Mouse (Mus musculus) liver, embryonic 16.5 days (tissue): Measurements from ENCODE around the gene Gpsm1. TPM values are rescaled to one million over a fixed set of nuclear protein-coding genes. Genes with fewer than 3 reads are reported as not detected.
"Not testable (repeated sequence)": the region's sequence is repeated elsewhere in the genome, so short reads cannot be mapped to it uniquely, and the experiment has no call there.

Experiments
- ATAC-seq: fragments of 200-750 bp; cut with Nextera tagmentation; 2 replicates; pipeline ENCODE4 v1.8.0; 2017; ENCODE audit warnings: low read depth, mild to moderate bottlenecking, moderate number of reproducible peaks, moderate library complexity
- H3K27ac ChIP-seq: fragments of 300-500 bp; sonication (generic); 2 replicates; pipeline ENCODE4 v1.5.1; 2014; ENCODE audit warnings: mild to moderate bottlenecking, low read length
- H3K27me3 ChIP-seq: fragments of 300-500 bp; sonication (generic); 2 replicates; pipeline ENCODE4 v1.6.1; 2014; ENCODE audit warnings: low read depth, low read length, mixed read lengths; ENCODE audit not compliant: control insufficient read depth, insufficient read depth
- H3K36me3 ChIP-seq: fragments of 300-500 bp; sonication (generic); 2 replicates; pipeline ENCODE4 v1.6.1; 2014; ENCODE audit warnings: mild to moderate bottlenecking; ENCODE audit not compliant: control insufficient read depth, insufficient read depth
- H3K4me1 ChIP-seq: fragments of 300-500 bp; sonication (generic); 2 replicates; pipeline ENCODE4 v1.6.1; 2014; ENCODE audit warnings: low read depth, low read length, mixed read lengths; ENCODE audit not compliant: control insufficient read depth
- H3K4me2 ChIP-seq: fragments of 300-500 bp; sonication (generic); 2 replicates; pipeline ENCODE4 v1.6.1; 2014; ENCODE audit warnings: low read depth, low read length, mixed read lengths
- H3K4me3 ChIP-seq: fragments of 300-500 bp; sonication (generic); 2 replicates; pipeline ENCODE4 v1.5.1; 2014; ENCODE audit warnings: low read depth, mild to moderate bottlenecking, low read length
- H3K9ac ChIP-seq: fragments of 300-500 bp; sonication (generic); 2 replicates; pipeline ENCODE4 v1.6.1; 2014; ENCODE audit warnings: low read depth, low read length
- H3K9me3 ChIP-seq: fragments of 300-500 bp; sonication (generic); replicated peaks from 2 replicates; pipeline ENCODE4 v1.6.1; 2016; ENCODE audit warnings: low read length; ENCODE audit not compliant: control insufficient read depth
- WGBS: fragments of 180-500 bp; shearing (Covaris S2); extraction: QIAGEN DNeasy Blood & Tissue Kit; methylation state at CpG from one replicate; pipeline ENCODE4 v1.1.7; 2014; ENCODE audit not compliant: insufficient replicate concordance; 5-methylcytosine and 5-hydroxymethylcytosine counted together
- polyA plus RNA-seq: library from polyadenylated mRNA; unstranded; fragments of >200 nt; fragmentation: Nextera tagmentation; extraction: Ambion mirVana; gene quantifications from 2 replicates; pipeline ENCODE4 v1.2.1, GENCODE M21; 2015

The Gpsm1 gene
- polyA plus RNA-seq, 1 experiment from 2014 or later = 3.0 TPM

GRCm38 (mm10) chr2:26372396-26372795 lies 57.1 kb downstream of the Gpsm1 start:
- Histone ChIP-seq H3K27ac (no peak overlapping the region), H3K9ac (no peak overlapping the region), H3K9me3 (no peaks in the 10 kb centered on the region), H3K27me3 (no peaks in the 10 kb centered on the region), H3K4me1 (no peaks in the 10 kb centered on the region), H3K4me3 (no peak overlapping the region), H3K36me3 (peaks cover 37% of the 10 kb centered on the region), H3K4me2 (no peak overlapping the region)
- 87% methylated on average over 8 of the region's 8 CpGs for WGBS
- ATAC-seq = no peak

GRCm38 (mm10) chr2:26380131-26380771 lies 64.9 kb downstream of the Gpsm1 start, which contains the start of gene Snapc4:
Snapc4 (minus strand) TSS chr2:26380653.
- Histone ChIP-seq H3K36me3 (peaks cover 36% of the 10 kb centered on the region), H3K27ac (peak within 1 kb of the TSS; percentile 60)
- under 1% methylated on average over 38 of the region's 38 CpGs for WGBS

GRCm38 (mm10) chr2:26380871-26381270 lies 65.6 kb downstream of the Gpsm1 start:
- H3K27me3 ChIP-seq, H3K27ac ChIP-seq, ATAC-seq, H3K9me3 ChIP-seq, H3K4me1 ChIP-seq: not testable (repeated sequence)
- peak overlapping the region; percentile 88 for H3K4me3 ChIP-seq
- H3K4me2 ChIP-seq = peak overlapping the region; percentile 95
- H3K36me3 ChIP-seq = peaks cover 37% of the 10 kb centered on the region
- WGBS = 27% methylated on average over 5 of the region's 6 CpGs
- peak overlapping the region; percentile 81; the same call in 1 of the 2 replicates for H3K9ac ChIP-seq

More at GRCm38 (mm10) chr2:26380131-26380771, 64.9 kb downstream of the Gpsm1 start, which contains the start of gene Snapc4:
- Histone ChIP-seq H3K9ac (peak within 1 kb of the TSS; percentile 81), H3K9me3 (no peaks in the 10 kb centered on the region), H3K4me2 (peak within 1 kb of the TSS; percentile 95), H3K27me3 (no peaks in the 10 kb centered on the region), H3K4me3 (peak within 1 kb of the TSS; percentile 88), H3K4me1 (peaks cover 9% of the 10 kb centered on the region)
- ATAC-seq = peak; percentile 91

- H3K9ac ChIP-seq = no peak overlapping the region
- peaks cover 20% of the 10 kb centered on the region for H3K4me1 ChIP-seq
- H3K27me3 ChIP-seq = no peaks in the 10 kb centered on the region
- H3K4me2 ChIP-seq = no peak overlapping the region; the same call in 1 of the 2 replicates
- WGBS = 64% methylated on average over 3 of the region's 3 CpGs
- ATAC-seq = no peak
- peaks cover 55% of the 10 kb centered on the region for H3K36me3 ChIP-seq
- no peak overlapping the region for H3K27ac ChIP-seq
- no peak overlapping the region for H3K4me3 ChIP-seq
- H3K9me3 ChIP-seq = no peaks in the 10 kb centered on the region
Measured at GRCm38 (mm10) chr2:26387713-26388112, 72.4 kb downstream of the Gpsm1 start.

- H3K27ac ChIP-seq = peak overlapping the region; percentile 78
- peak; percentile 54 for ATAC-seq
- peaks cover 60% of the 10 kb centered on the region for H3K36me3 ChIP-seq
Measured at GRCm38 (mm10) chr2:26388682-26389153, 73.4 kb downstream of the Gpsm1 start.

GRCm38 (mm10) chr2:26389154-26389690 lies 73.9 kb downstream of the Gpsm1 start, which contains the start of the genes Entr1 and Pmpca:
Entr1 (minus strand) TSS chr2:26389316.
Pmpca (plus strand) TSS chr2:26389339.
- Histone ChIP-seq H3K9me3 (no peaks in the 10 kb centered on the region), H3K9ac (peak within 1 kb of the TSS; percentile 94), H3K4me1 (peaks cover 20% of the 10 kb centered on the region), H3K27me3 (no peaks in the 10 kb centered on the region), H3K27ac (peak within 1 kb of the TSS; percentile 78), H3K4me3 (peak within 1 kb of the TSS; percentile 94), H3K36me3 (peaks cover 60% of the 10 kb centered on the region), H3K4me2 (peak within 1 kb of the TSS; percentile 93)
- peak; percentile 92 for ATAC-seq
- WGBS = under 1% methylated on average over 60 of the region's 60 CpGs

More at GRCm38 (mm10) chr2:26388682-26389153, 73.4 kb downstream of the Gpsm1 start:
- Histone ChIP-seq H3K9ac (peak overlapping the region; percentile 94), H3K4me2 (peak overlapping the region; percentile 93), H3K4me1 (peaks cover 20% of the 10 kb centered on the region), H3K9me3 (no peaks in the 10 kb centered on the region), H3K27me3 (no peaks in the 10 kb centered on the region), H3K4me3 (peak overlapping the region; percentile 94)
- under 1% methylated on average over 45 of the region's 45 CpGs for WGBS

- 54% methylated on average over 3 of the region's 3 CpGs for WGBS
- Histone ChIP-seq H3K4me2 (0 out of 2 replicates have a peak overlapping the region, but pooled peaks have one; percentile 11), H3K9me3 (no peaks in the 10 kb centered on the region), H3K4me1 (peaks cover 20% of the 10 kb centered on the region), H3K27me3 (no peaks in the 10 kb centered on the region), H3K4me3 (no peak overlapping the region), H3K27ac (no peak overlapping the region), H3K9ac (no peak overlapping the region), H3K36me3 (peaks cover 61% of the 10 kb centered on the region)
- no peak for ATAC-seq
Measured at GRCm38 (mm10) chr2:26390954-26391353, 75.6 kb downstream of the Gpsm1 start.

- H3K27ac ChIP-seq = no peak overlapping the region
- no peaks in the 10 kb centered on the region for H3K27me3 ChIP-seq
- no peak for ATAC-seq
Measured at GRCm38 (mm10) chr2:26391617-26392016, 76.3 kb downstream of the Gpsm1 start.

More at GRCm38 (mm10) chr2:26391617-26392016, 76.3 kb downstream of the Gpsm1 start:
- peaks cover 60% of the 10 kb centered on the region for H3K36me3 ChIP-seq
- 84% methylated on average over 6 of the region's 6 CpGs for WGBS
- H3K9ac ChIP-seq = no peak overlapping the region
- no peaks in the 10 kb centered on the region for H3K9me3 ChIP-seq
- H3K4me3 ChIP-seq = no peak overlapping the region
- peaks cover 20% of the 10 kb centered on the region for H3K4me1 ChIP-seq
- no peak overlapping the region for H3K4me2 ChIP-seq
